Mouse (Mus musculus): Measurements from ENCODE around the gene Col4a3.

The Col4a3 gene

DNA sequence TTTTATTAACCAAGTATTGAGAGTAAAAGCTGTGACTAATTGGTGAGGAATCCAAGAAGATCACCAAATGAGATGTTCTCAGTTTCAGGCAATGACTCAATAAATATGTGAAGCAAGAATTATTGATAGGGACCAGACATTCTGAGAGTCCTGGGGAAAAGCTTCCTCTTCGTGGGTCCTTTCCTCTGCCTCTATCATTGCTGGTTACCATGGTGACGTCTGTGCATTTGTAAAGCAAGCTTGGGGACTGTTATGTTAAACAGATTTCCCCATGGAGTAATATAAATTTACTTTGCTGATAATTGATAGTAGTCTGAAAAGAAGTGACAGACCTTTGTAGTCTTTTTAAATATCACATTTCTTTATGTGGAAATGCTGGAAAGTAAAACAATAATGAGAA is 76.8 kb downstream of the Col4a3 start:
- DNase-seq (ENCODE audit: low read depth, low spot score) = no peak

DNA sequence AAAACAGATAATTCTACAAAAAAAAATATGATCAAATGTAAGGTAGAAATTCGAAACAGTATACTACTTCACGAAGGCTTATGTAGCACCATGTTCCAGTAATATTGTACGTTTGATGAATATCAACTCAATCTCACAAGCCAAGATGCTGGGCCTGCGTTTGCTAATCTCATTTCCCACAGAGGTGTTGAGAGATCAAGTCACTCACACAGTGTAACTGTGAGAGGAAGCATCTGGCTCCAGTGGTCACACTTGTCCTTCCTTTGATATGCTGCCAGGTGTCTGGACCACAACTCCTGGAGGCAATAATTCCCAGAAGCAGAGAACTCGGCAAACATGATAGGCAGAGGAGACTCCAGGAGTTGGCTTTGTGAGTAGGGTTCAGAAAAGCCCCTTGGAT is 99.6 kb downstream of the Col4a3 start:
- DNase-seq (ENCODE audit: low read depth, low spot score) = no peak

DNA sequence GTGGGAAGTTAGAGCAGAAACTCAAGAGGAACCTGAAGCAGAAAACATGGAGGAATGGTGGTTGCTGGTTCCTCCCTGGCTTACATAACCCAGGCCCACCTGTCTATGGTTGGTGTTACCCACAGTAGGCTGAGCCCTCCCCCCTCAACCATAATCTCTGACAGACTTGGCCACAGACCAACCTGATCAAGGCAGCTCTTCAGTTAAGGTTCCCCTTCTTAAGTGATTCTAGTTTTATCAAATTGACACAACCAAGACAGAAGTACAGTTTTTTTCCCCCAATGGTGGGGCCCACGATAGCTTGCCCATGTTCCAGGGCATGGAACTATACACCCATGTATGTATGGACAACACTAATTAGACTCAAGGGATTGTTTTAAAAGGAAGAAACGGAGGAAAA is 100.1 kb downstream of the Col4a3 start:
- DNase-seq (ENCODE audit: low read depth, low spot score) = no peak

DNA sequence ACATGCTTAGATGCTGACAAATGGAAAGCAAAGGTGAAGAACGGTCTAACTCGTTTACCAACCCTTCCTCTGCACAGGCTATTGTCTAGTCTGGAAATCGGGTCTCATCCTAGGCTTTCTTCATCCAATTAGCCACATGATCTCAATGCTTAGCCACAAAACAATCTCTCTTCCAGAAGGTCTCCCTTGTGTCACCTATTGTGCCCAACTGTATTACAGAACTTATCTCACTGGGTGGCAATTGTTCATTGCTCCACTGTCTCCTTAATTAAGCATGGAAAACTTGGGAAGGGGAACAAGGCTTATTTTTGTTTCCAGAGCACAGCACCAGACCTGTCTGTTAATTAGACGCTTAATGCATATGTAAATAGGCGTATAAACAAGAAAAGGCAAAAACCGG is 101.2 kb downstream of the Col4a3 start:
- no peak for DNase-seq (ENCODE audit: low read depth, low spot score)

DNA sequence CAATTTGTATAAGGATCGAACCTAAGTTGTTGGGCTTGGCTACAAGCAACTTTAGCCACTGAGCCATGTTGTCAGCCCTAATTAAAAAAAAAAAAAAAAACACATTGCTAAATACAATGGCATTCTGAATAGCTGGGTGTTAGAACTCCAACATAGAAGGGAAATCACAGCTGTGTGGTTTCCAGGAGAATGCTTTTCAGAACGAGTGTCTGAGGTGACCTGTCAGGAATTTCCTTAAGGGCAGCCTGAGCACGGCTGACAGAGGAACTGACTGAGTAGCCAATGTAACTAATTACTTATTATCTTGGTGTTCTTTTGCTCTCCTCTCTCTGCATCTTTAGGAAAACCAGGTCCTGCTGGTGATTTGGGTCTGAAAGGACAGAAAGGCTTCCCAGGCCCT is 109.2 kb downstream of the Col4a3 start:
- DNase-seq (ENCODE audit: low read depth, low spot score) = no peak

DNA sequence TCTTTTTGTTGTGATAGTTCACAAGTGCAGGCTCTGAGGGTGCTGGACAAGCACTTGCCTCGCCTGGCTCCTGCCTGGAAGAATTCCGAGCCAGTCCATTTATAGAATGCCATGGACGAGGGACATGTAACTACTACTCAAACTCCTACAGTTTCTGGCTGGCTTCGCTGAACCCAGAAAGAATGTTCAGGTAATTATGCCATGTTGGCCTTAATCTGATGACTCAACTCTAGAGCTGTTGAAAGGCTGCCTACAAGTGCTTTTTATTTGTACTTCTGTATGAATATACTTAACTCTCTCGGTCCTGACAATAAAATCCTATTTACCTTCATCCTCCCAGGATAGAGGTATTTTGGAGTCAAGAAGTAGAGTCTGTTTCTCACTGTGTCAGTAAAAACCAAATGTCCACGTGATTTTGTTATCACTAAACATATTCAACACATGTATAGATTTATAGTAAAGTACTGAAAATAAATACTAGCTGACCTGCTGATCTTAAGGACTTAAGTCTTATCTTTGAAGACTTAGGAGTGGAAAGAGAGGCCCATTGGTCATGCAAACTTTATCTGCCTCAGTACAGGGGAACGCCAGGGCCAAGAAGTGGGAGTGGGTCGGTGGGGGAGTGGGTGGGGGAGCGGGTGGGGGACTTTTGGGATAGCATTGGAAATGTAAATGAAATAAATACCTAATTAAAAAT is 131.2 kb downstream of the Col4a3 start:
- no peak for DNase-seq (ENCODE audit: low read depth, low spot score)

DNA sequence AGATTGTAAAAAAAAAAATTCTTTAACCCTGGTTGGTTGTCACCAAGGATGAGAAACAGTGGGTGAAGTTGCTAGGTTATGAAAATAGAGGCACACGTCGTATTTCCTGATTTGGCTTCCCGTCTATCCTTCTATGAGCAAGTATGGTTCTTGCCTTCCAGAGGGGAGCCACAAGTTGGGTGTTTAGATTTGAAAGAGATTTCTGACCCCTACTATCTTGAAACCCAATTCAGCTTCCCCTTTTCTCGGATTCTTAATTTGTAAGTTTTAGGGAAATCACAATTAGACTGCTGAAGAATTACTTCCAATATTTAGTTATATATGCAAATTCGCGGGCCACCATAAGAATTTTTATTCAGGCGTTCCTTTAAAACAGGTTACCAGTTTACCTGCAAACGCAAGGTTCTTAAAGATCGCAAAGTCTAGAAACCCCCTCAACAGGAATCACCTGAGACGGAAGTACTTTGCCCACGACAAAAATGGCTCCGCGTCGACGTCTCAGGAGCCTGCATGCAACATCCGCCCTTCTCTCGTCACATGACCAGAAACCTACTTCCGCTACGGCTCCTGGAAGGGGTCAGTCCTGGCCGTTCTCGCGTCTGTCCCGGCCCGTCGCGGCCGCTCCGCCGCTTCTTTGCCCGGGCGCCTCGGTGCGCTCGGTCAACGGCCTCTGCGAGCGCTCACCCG is 137.8 kb downstream of the Col4a3 start, which contains the start of gene Mff:
Mff (plus strand) TSS at position 552 of the 687 bp plus-strand sequence.
- peak; percentile 95 for DNase-seq (ENCODE audit: low read depth, low spot score)

DNA sequence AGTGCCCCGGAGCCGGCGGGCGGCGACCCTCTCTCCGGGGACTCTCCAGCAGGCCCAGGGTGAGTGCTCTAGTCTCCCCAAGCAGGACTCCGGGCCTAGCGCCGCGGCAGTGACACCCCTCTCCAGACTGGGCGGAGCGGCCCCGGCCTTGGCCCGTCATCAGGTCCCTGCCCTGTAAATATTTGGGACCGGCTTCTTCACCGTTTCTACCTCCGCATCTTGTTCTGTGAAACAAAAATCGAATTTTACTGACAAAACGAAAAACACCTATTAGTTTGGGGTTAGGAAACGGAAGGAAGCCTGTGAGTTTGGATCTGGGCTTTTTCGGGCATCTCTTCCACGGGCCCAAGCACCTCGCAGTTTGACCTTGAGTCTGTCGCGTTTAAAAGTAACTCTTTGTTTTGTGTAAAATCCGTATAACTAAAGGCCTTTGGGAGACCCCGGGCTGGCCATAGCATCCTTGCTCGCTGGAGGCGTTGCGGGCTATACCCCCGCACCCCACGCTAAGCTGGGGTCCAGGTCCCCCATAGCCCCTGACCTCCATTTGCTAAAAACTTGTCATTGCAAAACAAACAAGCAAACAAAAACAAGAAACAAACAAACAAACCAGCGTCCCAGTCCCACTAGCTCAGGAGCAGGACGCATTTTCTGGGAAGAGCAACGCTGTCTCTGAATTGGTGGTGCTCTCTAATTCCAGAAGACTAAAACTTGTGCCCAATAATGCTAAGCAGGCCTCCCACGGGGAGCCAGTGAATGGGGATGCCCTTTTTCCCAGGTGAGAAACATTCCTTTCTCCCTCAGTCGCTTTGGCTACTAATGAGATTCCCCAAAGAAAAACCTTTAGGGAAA is 138.5 kb downstream of the Col4a3 start:
- DNase-seq (ENCODE audit: low read depth, low spot score) = peak; percentile 2

DNA sequence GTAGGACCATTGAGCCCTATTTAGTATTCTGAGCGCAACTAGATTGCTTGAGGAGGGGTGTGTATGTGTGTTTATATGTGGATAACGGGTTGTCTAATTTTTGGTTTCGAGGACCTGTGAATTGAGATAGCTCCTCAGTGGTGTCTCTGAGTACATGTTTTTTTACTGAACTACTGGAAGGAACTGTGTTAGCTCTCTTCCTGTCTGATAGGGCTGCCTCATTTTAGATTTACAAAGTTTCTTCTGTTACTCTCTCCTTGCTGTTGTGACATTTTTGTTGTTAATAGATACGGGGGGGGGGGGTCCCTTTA is 139.1 kb downstream of the Col4a3 start:
- peak; percentile 14 for DNase-seq (ENCODE audit: low read depth, low spot score)

DNA sequence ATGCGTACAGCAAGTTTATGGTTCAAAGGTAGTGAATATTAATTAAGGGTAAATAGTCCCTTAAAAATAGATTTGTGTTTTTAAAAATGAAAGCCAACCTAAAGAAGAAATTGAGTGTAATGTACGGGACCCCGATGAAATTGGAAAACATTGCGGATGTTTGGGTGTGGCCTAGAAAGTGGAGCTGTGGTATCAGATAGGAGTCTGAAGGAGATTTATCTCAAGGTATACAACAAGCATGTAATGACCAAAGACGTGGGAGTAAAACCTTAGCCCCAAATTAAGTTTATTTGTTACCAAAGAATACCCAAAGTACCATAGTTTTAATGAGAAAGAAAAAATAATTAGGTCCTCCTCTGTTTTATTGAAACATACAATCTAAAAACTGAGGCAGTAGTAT is 139.8 kb downstream of the Col4a3 start:
- no peak for DNase-seq (ENCODE audit: low read depth, low spot score)

DNA sequence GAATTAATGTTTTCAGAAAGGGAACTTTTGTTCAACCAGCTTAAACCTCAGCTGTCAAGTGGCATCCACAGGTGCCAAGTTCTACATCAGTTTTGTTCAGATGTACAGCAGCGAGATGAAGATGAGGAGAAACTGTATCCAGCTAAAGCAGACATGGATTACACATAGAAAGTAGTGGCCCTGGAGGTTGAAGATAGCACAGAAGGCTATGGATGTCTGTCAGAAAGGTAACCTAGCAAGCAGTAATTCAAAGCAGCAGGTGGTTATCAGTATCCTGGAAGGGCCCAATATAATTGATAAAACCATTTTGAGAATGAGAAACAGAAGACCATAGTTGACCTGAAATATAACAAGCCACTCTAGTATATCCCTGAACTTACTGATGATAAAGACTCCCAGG is 146.6 kb downstream of the Col4a3 start:
- no peak for DNase-seq (ENCODE audit: low read depth, low spot score)

DNA sequence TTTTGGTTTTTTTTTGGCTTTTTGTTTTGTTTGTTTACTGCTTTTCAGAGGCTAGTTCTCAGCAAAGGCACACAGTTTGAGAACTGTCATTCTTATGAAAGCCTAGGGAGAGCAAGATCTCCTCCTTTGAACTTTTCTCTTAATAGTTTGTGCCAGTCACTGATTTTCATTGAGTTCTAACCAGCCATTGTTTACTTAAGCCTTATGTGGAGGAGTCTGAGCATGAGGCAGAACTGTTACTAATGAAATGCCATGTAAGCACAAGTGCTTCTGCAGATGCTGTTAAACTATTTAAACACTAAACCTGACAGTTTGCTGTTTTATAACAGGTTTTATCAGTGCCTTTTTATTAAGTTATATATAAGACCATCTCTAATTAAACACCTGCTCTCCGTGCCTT is 151.3 kb downstream of the Col4a3 start:
- DNase-seq (ENCODE audit: low read depth, low spot score) = no peak

DNA sequence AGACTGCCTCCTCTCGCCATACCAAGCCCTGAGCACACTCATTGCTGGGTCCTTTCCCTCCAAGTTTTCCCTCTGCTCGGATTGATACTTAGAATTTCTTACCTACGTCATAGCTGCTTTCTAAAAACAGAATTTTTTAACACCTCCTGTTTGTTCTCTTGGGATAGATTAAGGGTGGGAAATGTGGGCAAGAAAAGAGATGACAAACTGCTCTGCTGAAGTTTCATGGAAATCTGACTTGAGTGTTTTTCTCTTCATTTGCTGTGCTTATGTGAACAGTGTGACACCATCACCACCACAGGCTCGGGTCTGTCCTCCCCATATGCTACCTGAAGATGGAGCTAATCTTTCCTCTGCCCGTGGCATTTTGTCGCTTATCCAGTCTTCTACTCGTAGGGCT is 154.8 kb downstream of the Col4a3 start:
- DNase-seq (ENCODE audit: low read depth, low spot score) = no peak

DNA sequence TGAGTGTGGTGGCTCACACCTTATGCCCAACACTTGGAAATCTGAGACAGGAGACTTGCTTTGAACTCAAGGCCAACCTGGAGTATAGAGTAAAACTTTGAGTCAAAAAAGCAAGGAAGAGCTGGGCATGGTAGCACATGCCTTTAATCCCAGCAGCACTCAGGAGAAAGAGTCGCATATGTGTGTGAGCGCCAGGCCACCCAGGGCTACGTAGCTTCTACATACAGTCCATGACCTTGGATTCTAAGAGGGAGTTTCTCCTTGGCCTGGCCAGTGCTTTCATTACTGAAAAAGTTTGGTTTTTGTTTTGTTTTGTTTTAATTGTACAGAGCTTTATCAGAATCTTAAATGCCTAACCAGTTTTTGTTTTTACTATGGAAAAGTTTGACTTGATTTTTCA is 157.2 kb downstream of the Col4a3 start:
- DNase-seq (ENCODE audit: low read depth, low spot score) = no peak

DNA sequence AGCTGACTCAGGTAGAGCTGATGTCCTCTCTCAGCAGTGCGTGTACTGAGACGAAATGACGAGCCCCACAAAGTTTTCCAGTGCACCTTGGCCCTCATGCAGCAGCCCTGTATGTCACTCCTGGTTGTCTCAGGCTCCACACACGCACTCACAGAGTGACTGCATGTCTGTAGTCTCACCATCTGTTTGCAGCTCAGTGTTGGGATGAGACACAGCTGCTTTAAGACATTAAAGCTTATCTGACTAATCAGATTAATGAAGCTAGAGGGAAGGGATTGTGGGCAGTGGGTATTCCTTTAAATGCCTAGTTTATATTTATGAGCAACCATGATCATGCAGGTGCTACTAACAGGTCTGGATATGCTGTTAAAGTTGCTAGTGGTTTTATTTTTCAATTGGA is 159.7 kb downstream of the Col4a3 start:
- no peak for DNase-seq (ENCODE audit: low read depth, low spot score)

DNA sequence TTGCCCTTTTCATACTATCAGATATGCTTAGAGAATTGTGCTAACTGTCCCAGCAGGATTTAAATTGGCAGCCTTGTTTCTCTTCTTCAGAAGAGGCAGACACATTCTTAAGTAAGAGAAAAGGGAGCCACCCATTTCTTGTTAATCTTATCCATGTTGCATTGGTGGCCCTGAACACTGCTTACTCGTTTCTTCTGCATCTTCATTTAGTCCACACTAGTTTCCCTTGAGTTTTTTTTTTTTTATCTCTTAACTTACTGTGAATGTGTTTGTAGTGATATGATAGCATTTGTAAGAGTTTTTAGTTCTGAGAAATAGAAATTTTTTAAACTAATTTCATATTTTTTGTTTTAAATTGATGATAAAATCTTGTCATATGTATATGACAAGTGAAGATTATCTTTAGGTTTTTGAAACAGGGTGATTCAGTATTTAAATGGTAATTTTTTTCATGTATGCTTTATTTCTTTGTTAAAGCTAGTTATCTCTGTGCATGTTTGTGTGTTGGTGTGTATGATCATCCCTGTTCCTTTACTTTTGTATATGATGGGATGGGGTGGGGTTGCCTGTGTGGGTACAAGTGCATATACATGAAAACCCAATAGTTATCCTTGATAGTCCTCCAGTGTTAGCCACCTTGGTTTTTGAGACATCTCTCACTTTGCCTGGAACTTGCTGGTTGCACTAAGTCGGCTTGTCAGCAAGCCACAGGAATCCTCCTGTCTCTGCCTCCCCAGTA is 161.2 kb downstream of the Col4a3 start:
- DNase-seq (ENCODE audit: low read depth, low spot score) = no peak

DNA sequence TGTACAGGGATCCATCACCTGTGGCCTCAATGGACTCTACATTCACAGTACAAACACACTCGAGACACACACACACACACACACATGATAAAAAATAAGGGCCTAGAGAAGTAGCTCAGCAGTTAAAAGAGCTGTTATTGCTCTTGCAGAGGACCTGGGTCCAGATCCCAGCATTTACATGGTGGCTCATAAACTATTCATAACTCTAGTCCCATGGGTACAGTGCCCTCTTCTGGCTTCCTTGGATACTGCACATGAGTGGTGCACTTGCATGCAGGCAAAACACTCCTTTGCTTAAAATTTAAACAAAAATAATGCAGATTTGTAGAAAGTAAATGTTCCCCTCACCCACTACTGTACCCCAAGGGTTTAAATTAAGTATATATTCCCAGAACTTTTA is 172.8 kb downstream of the Col4a3 start:
- DNase-seq (ENCODE audit: low read depth, low spot score) = peak; percentile 5

DNA sequence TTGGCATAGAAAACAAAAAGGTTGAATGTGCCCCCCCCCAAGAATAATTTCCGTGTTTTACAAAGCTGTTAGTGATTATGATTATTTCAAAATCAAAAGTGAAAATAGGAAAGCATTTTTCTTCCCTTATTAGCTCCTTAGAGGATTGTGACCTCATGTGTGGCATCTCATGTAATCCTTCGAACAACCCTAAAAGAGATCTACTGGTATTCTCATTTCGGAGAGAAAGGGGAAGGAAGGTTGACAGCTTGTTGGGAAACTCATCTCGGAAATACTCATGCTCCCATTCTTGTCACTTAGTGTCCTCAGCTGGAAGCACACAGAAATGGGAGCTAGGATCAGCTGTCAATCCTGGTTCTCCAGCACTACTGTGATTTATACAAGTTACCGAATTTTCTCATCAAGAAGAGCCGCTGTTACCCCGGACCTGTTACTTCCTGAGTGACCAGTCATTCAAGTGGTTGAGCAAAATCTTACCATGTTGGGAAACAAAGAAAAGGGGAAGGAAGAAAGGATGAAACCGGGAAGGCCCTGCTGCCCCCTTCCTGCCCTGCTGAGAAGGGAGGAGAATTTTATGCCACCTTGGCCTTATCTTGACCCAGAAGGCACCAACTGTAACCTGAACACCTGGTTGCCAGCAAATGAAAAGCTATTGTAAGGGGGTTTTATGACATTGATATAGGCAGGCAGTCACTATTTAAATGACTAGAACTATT is 174.9 kb downstream of the Col4a3 start:
- no peak for DNase-seq (ENCODE audit: low read depth, low spot score)

DNA sequence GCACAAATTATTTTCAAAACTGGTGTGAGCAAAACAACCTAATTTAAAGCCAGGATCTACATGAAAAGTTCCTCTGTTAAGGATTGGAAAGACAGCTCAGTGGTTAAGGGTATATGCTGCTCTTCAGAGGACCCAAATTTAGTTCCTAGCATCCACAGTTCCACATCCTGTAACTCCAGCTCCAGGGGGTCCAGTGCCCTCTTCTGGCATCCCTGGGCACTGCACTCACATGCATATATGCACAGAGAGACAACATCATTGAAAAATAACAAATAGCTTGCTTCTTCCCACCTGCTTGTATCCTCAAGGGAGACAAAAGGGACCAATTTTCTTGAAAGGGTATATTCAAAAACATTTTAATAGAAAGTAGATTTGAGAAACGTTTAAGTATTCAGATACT is 175.6 kb downstream of the Col4a3 start:
- DNase-seq (ENCODE audit: low read depth, low spot score) = no peak

DNA sequence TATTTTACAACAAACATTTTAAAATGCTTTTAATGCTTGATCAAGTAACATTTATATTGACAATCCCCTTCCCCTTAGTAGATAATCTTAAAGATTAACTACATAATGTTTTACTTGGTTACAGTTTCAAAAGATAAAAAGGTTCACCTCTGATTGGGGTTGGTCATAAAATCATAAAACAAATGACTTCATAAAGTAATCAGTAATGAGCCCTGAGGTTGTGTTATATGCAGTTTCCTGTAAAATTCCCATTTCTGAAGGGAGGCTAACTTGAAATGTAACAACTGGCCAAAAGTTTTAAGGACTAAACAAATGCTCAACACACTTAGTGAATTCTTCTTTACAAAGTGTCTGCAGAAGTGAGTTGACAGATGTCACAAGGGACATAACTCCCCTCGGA is 179.5 kb downstream of the Col4a3 start:
- no peak for DNase-seq (ENCODE audit: low read depth, low spot score)

DNA sequence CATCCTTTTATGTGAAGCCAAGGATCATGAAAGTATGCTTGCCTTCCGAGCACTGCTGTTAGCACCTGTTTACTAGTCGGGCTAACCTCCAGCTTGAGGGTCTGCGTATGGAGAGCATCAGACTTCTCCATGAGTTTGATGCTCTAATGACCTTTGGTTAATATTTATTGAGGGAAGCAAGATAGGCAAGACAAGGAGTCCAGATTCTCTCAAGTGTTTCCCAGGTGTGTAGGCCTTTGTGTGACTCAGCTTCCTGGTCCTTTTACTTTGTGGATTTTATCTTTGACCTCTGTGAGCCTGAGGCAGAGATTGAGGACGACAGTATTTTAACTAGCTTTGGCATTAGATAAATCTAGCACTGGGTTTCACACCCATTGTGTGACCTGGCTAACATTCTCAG is 179.9 kb downstream of the Col4a3 start:
- DNase-seq (ENCODE audit: low read depth, low spot score) = no peak

All from CD4-positive helper T cell, adult 2 months (primary cell).